Comparison of ENCODE assay signal across 21 mouse cellular contexts in genomic region chr6:136659226-136659625, GRCm38 (mm10). TPM values are rescaled to one million over a fixed set of nuclear protein-coding genes. Genes with fewer than 3 reads are reported as not detected.
DNase-seq lines count a peak whose midpoint lies in the region; ATAC-seq lines count a peak whose summit lies in the region.
"Had no signal": no experiment of that assay in that cellular context is flagged by ENCODE, and none has a peak within 500 bp of the region (broad histone marks: within the 10 kb centered on the region; RNA-seq: fewer than 3 reads in every experiment).

No protein-coding gene starts in this region.

- DNase-seq in spleen, postnatal 36 days (ENCODE audit: low spot score in 2 of 2), result peak; percentile 57 to 77
- no peak for DNase-seq in spleen, adult 18-20 months
- no peak for DNase-seq in left cerebral cortex, postnatal 25 days (ENCODE audit: low spot score in 2 of 2)
- DNase-seq in left cerebral cortex, adult 11 months (ENCODE audit: low spot score), result no peak
- no peak for DNase-seq in lung, adult 18-20 months
- DNase-seq: adrenal gland, postnatal 10 days; cerebellum, adult 11-12 months; cerebellum, adult 9-11 months; kidney, adult 8-10 months; kidney, postnatal 10 days; layer of hippocampus, postnatal 36 days; thymus, adult 2 months; thymus, postnatal 4 days had no signal

- intact Hi-C loops in left cerebral cortex, postnatal 25 days (cut with DNase I), result no loop called here

- peak; percentile 46; the same call in 1 of the 2 replicates for ATAC-seq in common myeloid progenitor, adult 5-6 weeks (replicated peaks; ENCODE audit: low read depth, poor library complexity, severe bottlenecking)
- peak; percentile 80 for ATAC-seq in monocyte, adult 5-6 weeks (replicated peaks; ENCODE audit: insufficient number of reproducible peaks, low FRiP score, low TSS enrichment, poor library complexity, severe bottlenecking)
- ATAC-seq: forebrain, embryonic 15.5 days; intestine, embryonic 16.5 days; lung, postnatal 0 days; midbrain, embryonic 16.5 days; Patski had no signal

RNA-seq across cellular contexts. Expression of gene Plbd1, which starts 2.5 kb away (rescaled TPM):
- total RNA-seq in common myeloid progenitor, adult 5-6 weeks (2017), result 5.8 and 9.0 TPM in 2 replicates
- 233 to 370 TPM (median 331 TPM) in 3 replicates for total RNA-seq in monocyte, adult 5-6 weeks (2017)
- total RNA-seq in left cerebral cortex, postnatal 25 days (2021), result under 1 TPM; 0.16 to 0.30 TPM
- total RNA-seq: MEL had no signal

Comparison
In these comparisons a context has a peak if more than half of its experiments do, and no peak if none do; other contexts are left out.
1. DNase-seq: peak in spleen, postnatal 36 days (2 of 2); none in spleen, adult 18-20 months (0 of 2), left cerebral cortex, postnatal 25 days (0 of 2), left cerebral cortex, adult 11 months (single experiment) and lung, adult 18-20 months (0 of 2).
2. RNA of gene Plbd1, which starts 2.5 kb away (total RNA-seq): 233 to 370 TPM in monocyte, adult 5-6 weeks; 5.8 to 9.0 TPM in common myeloid progenitor, adult 5-6 weeks and 0.16 to 0.30 TPM in left cerebral cortex, postnatal 25 days; every median in the first group is over 10 times any median in the second.